Mouse (Mus musculus) embryonic facial prominence, embryonic 13.5 days (tissue): Measurements from ENCODE around the gene Alox15. TPM values are rescaled to one million over a fixed set of nuclear protein-coding genes. Genes with fewer than 3 reads are reported as not detected.

Experiments used
- ATAC-seq: fragments of 200-750 bp; cut with Nextera tagmentation; 2 replicates; pipeline ENCODE4 v1.8.0; 2017; ENCODE audit warnings: low read depth; ENCODE audit not compliant: insufficient number of reproducible peaks, insufficient read depth, low FRiP score, low TSS enrichment
- H3K27ac ChIP-seq: fragments of 300-500 bp; sonication (generic); 2 replicates; pipeline ENCODE4 v1.5.1; 2015; ENCODE audit warnings: moderate library complexity, mild to moderate bottlenecking, inconsistent platforms
- H3K27me3 ChIP-seq: fragments of 300-500 bp; sonication (generic); 2 replicates; pipeline ENCODE4 v1.6.1; 2015; ENCODE audit warnings: mild to moderate bottlenecking, inconsistent platforms
- H3K36me3 ChIP-seq: fragments of 300-500 bp; sonication (generic); 2 replicates; pipeline ENCODE4 v1.6.1; 2015; ENCODE audit warnings: mild to moderate bottlenecking, inconsistent platforms
- H3K4me1 ChIP-seq: fragments of 300-500 bp; sonication (generic); 2 replicates; pipeline ENCODE4 v1.6.1; 2015; ENCODE audit warnings: inconsistent platforms
- H3K4me2 ChIP-seq: fragments of 300-500 bp; sonication (generic); 2 replicates; pipeline ENCODE4 v1.6.1; 2015; ENCODE audit warnings: moderate library complexity, mild to moderate bottlenecking, inconsistent platforms
- H3K4me3 ChIP-seq: fragments of 300-500 bp; sonication (generic); 2 replicates; pipeline ENCODE4 v1.5.1; 2015; ENCODE audit warnings: mild to moderate bottlenecking, inconsistent platforms
- H3K9ac ChIP-seq: fragments of 300-500 bp; sonication (generic); 2 replicates; pipeline ENCODE4 v1.6.1; 2015; ENCODE audit warnings: mild to moderate bottlenecking, inconsistent platforms
- H3K9me3 ChIP-seq: fragments of 300-500 bp; sonication (generic); 2 replicates; pipeline ENCODE4 v1.6.1; 2016; ENCODE audit warnings: inconsistent platforms
- WGBS: fragments of 180-500 bp; shearing (Covaris S2); methylation state at CpG from one replicate; pipeline ENCODE4 v1.1.7; 2015; ENCODE audit warnings: mixed read lengths; 5-methylcytosine and 5-hydroxymethylcytosine counted together
- polyA plus RNA-seq: library from polyadenylated mRNA; unstranded; fragments of >200 nt; fragmentation: Nextera tagmentation; extraction: Ambion mirVana; gene quantifications from 2 replicates; pipeline ENCODE4 v1.2.1, GENCODE M21; 2015

Alox15 gene
- polyA plus RNA-seq, 1 experiment from 2014 or later = 0.87 TPM

GRCm38 (mm10) chr11:70348630-70349029 lies 3.2 kb downstream of the Alox15 start:
- Histone ChIP-seq H3K27ac (no peak overlapping the region), H3K36me3 (no peaks in the 10 kb centered on the region), H3K27me3 (peaks cover 68% of the 10 kb centered on the region), H3K9ac (no peak overlapping the region), H3K9me3 (no peaks in the 10 kb centered on the region), H3K4me2 (no peak overlapping the region), H3K4me3 (no peak overlapping the region), H3K4me1 (peaks cover 14% of the 10 kb centered on the region)
- no peak for ATAC-seq
- 83% methylated on average over 9 of the region's 9 CpGs for WGBS

GRCm38 (mm10) chr11:70347861-70348260 lies 4.0 kb downstream of the Alox15 start:
- Histone ChIP-seq H3K27ac (no peak overlapping the region), H3K9me3 (no peaks in the 10 kb centered on the region), H3K27me3 (peaks cover 60% of the 10 kb centered on the region), H3K36me3 (no peaks in the 10 kb centered on the region), H3K4me1 (peaks cover 14% of the 10 kb centered on the region), H3K9ac (no peak overlapping the region), H3K4me2 (no peak overlapping the region), H3K4me3 (no peak overlapping the region)
- ATAC-seq = no peak
- WGBS = 81% methylated on average over 10 of the region's 10 CpGs

- ATAC-seq = no peak
- 87% methylated on average over 8 of the region's 8 CpGs for WGBS
- no peak overlapping the region for H3K27ac ChIP-seq
- peaks cover 37% of the 10 kb centered on the region for H3K27me3 ChIP-seq
- no peaks in the 10 kb centered on the region for H3K9me3 ChIP-seq
- no peak overlapping the region for H3K4me3 ChIP-seq
- no peak overlapping the region for H3K9ac ChIP-seq
- H3K4me2 ChIP-seq = no peak overlapping the region
- H3K4me1 ChIP-seq = no peaks in the 10 kb centered on the region
- no peaks in the 10 kb centered on the region for H3K36me3 ChIP-seq
Measured at GRCm38 (mm10) chr11:70345546-70345945, 6.3 kb downstream of the Alox15 start.

GRCm38 (mm10) chr11:70345061-70345460 lies 6.8 kb downstream of the Alox15 start:
- no peak overlapping the region for H3K9ac ChIP-seq
- 84% methylated on average over 10 of the region's 10 CpGs for WGBS
- no peaks in the 10 kb centered on the region for H3K4me1 ChIP-seq
- ATAC-seq = no peak
- no peaks in the 10 kb centered on the region for H3K9me3 ChIP-seq
- H3K4me2 ChIP-seq = no peak overlapping the region
- peaks cover 32% of the 10 kb centered on the region for H3K27me3 ChIP-seq
- H3K36me3 ChIP-seq = no peaks in the 10 kb centered on the region
- H3K4me3 ChIP-seq = no peak overlapping the region
- H3K27ac ChIP-seq = no peak overlapping the region

- Histone ChIP-seq H3K9ac (no peak overlapping the region), H3K27ac (no peak overlapping the region), H3K27me3 (no peaks in the 10 kb centered on the region), H3K9me3 (no peaks in the 10 kb centered on the region), H3K36me3 (no peaks in the 10 kb centered on the region), H3K4me3 (no peak overlapping the region), H3K4me2 (no peak overlapping the region), H3K4me1 (no peaks in the 10 kb centered on the region)
- ATAC-seq = no peak
- 30% methylated on average over 7 of the region's 7 CpGs for WGBS
Measured at GRCm38 (mm10) chr11:70339481-70339880, 12.3 kb downstream of the Alox15 start.

- ATAC-seq = no peak
- Histone ChIP-seq H3K36me3 (no peaks in the 10 kb centered on the region), H3K4me1 (no peaks in the 10 kb centered on the region), H3K9ac (no peak overlapping the region), H3K9me3 (no peaks in the 10 kb centered on the region), H3K27ac (no peak overlapping the region), H3K4me2 (no peak overlapping the region), H3K4me3 (no peak overlapping the region), H3K27me3 (no peaks in the 10 kb centered on the region; the same call in 1 of the 2 replicates)
- WGBS = 28% methylated on average over 4 of the region's 4 CpGs
Measured at GRCm38 (mm10) chr11:70334477-70334876, 17.4 kb downstream of the Alox15 start.

- peaks cover 49% of the 10 kb centered on the region for H3K27me3 ChIP-seq
- 0 out of 2 replicates have a peak, but pooled peaks cover 3% of the 10 kb centered on the region for H3K4me1 ChIP-seq
- H3K4me3 ChIP-seq = no peak overlapping the region
- H3K27ac ChIP-seq = no peak overlapping the region
- H3K4me2 ChIP-seq = no peak overlapping the region
- no peaks in the 10 kb centered on the region for H3K36me3 ChIP-seq
- WGBS = 85% methylated on average over 8 of the region's 8 CpGs
- no peak overlapping the region for H3K9ac ChIP-seq
- ATAC-seq = no peak
- no peaks in the 10 kb centered on the region for H3K9me3 ChIP-seq
Measured at GRCm38 (mm10) chr11:70324726-70325125, 27.1 kb downstream of the Alox15 start.

- H3K9ac ChIP-seq = no peak within 1 kb of the TSS
- 0 out of 2 replicates have a peak, but pooled peaks cover 3% of the 10 kb centered on the region for H3K4me1 ChIP-seq
- ATAC-seq = no peak
- H3K27me3 ChIP-seq = peaks cover 64% of the 10 kb centered on the region
- H3K9me3 ChIP-seq = no peaks in the 10 kb centered on the region
- H3K4me3 ChIP-seq = no peak within 1 kb of the TSS; the same call in 1 of the 2 replicates
- 21% methylated on average over 7 of the region's 7 CpGs for WGBS
- peak within 1 kb of the TSS; percentile 22 for H3K4me2 ChIP-seq
- H3K27ac ChIP-seq = no peak within 1 kb of the TSS
- no peaks in the 10 kb centered on the region for H3K36me3 ChIP-seq
Measured at GRCm38 (mm10) chr11:70322528-70322927, 29.3 kb downstream of the Alox15 start, which contains the start of gene Alox12e. TSS of gene Alox12e (minus strand) at chr11:70322628.

- H3K4me3 ChIP-seq = no peak overlapping the region; the same call in 1 of the 2 replicates
Measured at GRCm38 (mm10) chr11:70321664-70322063, 30.2 kb downstream of the Alox15 start.

GRCm38 (mm10) chr11:70319614-70320013 lies 32.2 kb downstream of the Alox15 start:
- WGBS = 88% methylated on average over 12 of the region's 12 CpGs
- 0 out of 2 replicates have a peak, but pooled peaks have one; percentile 56 for ATAC-seq
- H3K27me3 ChIP-seq = peaks cover 67% of the 10 kb centered on the region

More at GRCm38 (mm10) chr11:70321664-70322063, 30.2 kb downstream of the Alox15 start:
- Histone ChIP-seq H3K9me3 (no peaks in the 10 kb centered on the region), H3K9ac (no peak overlapping the region), H3K27me3 (peaks cover 68% of the 10 kb centered on the region), H3K4me1 (0 out of 2 replicates have a peak, but pooled peaks cover 3% of the 10 kb centered on the region), H3K27ac (no peak overlapping the region), H3K36me3 (no peaks in the 10 kb centered on the region), H3K4me2 (peak overlapping the region; percentile 22)
- no peak for ATAC-seq
- 2% methylated on average over 15 of the region's 15 CpGs for WGBS

GRCm38 (mm10) chr11:70313833-70314232 lies 38.0 kb downstream of the Alox15 start:
- no peak overlapping the region for H3K27ac ChIP-seq
- no peaks in the 10 kb centered on the region for H3K36me3 ChIP-seq
- H3K9ac ChIP-seq = no peak overlapping the region
- H3K4me3 ChIP-seq = no peak overlapping the region
- no peaks in the 10 kb centered on the region for H3K4me1 ChIP-seq
- H3K4me2 ChIP-seq = no peak overlapping the region
- H3K9me3 ChIP-seq = no peaks in the 10 kb centered on the region
- 39% methylated on average over 7 of the region's 7 CpGs for WGBS
- H3K27me3 ChIP-seq = peaks cover 22% of the 10 kb centered on the region
- no peak for ATAC-seq

More at GRCm38 (mm10) chr11:70319614-70320013, 32.2 kb downstream of the Alox15 start:
- no peak overlapping the region for H3K4me2 ChIP-seq
- H3K9ac ChIP-seq = no peak overlapping the region
- H3K4me1 ChIP-seq = 0 out of 2 replicates have a peak, but pooled peaks cover 3% of the 10 kb centered on the region
- H3K27ac ChIP-seq = no peak overlapping the region
- no peak overlapping the region for H3K4me3 ChIP-seq
- no peaks in the 10 kb centered on the region for H3K36me3 ChIP-seq
- H3K9me3 ChIP-seq = no peaks in the 10 kb centered on the region

- 22% methylated on average over 9 of the region's 9 CpGs for WGBS
- ATAC-seq = no peak
- H3K4me3 ChIP-seq = no peak overlapping the region
Measured at GRCm38 (mm10) chr11:70309341-70309740, 42.5 kb downstream of the Alox15 start.

More at GRCm38 (mm10) chr11:70309341-70309740, 42.5 kb downstream of the Alox15 start:
- H3K27me3 ChIP-seq = peaks cover 7% of the 10 kb centered on the region; the same call in 1 of the 2 replicates
- H3K4me2 ChIP-seq = no peak overlapping the region
- H3K4me1 ChIP-seq = no peaks in the 10 kb centered on the region
- no peaks in the 10 kb centered on the region for H3K9me3 ChIP-seq
- no peak overlapping the region for H3K9ac ChIP-seq
- H3K27ac ChIP-seq = no peak overlapping the region
- H3K36me3 ChIP-seq = no peaks in the 10 kb centered on the region
